Mouse (Mus musculus) c-Kit-positive CD71-negative TER-119-negative erythroid progenitor cells, embryonic 14.5 days (primary cell): Measurements from ENCODE around the gene Nol3.

ENCODE experiments used
- DNase-seq: peaks from one replicate; pipeline ENCODE4 v3.0.0-alpha.2; 2013; ENCODE audit warnings: low read depth

Gene Nol3

DNA sequence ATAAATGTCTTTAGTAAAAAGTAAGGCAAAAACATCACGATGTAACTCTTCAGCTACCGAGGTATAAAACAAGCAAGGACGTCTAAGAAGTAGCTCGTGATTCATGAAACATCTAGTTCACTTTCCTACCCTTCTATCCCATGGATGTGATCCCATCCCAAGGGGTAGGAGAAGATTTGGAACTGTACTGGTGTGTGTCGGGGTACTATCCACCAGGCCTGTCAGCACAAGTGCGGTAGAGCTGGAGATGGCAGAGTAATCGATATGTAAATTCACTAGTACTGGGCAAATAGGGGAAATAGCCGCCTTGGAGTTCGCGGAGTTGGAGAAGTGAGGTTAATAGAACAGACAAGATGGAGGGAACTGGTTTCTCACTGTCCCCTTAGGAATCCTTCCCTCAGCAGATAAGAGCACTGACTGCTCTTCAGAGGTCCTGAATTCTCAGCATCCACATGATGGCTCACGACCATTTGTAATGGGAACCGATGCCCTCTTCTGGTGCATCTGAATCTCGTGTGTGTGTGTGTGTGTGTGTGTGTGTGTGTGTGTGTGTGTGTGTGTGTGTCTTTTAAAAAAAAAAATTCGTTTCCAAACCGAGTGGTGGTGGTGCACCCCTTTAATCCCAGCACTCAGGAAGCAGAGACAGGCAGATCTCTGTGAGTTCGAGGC is 12.6 kb upstream of the Nol3 start:
- no peak for DNase-seq

DNA sequence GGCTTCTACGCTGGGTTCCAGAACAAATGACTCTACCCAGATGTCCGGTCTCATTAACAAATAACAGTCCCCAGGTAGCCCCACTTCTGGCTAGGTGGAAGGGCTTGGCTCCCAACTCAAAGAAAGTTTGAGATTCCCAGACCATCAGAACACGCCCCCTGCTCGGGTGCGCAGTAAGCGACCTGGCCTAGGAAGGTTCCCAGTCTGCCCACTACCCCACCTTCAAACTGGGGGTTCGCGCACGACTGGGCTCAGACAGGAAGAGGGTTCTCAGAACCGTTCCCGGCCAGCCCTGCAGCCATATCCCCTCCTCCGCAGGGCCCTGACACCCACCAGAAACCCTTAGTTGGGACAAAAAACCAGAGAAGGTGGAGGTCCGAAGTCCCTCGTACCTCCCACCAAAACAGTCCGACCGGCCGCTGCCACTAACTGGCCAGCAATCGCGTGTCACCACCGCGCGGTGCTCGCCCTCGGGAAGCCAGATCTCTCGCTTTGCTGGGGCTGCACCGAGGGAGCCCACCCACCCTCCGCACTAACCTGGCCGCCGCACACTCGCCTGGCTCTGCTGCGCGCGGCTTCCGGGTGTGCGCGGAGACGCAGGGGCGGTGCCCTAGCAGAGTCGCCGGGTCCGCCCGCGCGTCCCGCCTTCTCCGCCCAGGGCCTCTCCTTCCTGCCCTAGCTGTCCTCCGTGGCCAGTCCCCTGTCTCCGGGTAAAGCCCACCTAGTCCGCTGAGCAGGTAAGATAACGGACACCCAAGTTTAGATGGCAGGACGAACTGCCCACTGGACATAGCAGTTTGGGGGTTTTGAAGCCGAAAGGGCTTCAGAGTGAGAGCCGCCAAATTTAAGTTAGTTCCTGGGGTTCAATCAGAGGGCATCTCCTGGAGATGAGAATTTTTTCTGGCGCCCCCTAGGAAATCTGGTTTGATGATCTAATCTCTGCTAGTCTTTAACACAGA is 11.6 kb upstream of the Nol3 start, which contains the start of the genes Tradd and Fbxl8:
Tradd (minus strand) TSS at position 586 of the 959 bp plus-strand sequence.
Fbxl8 (plus strand) TSS at position 625 of the 959 bp plus-strand sequence.
- no peak for DNase-seq

DNA sequence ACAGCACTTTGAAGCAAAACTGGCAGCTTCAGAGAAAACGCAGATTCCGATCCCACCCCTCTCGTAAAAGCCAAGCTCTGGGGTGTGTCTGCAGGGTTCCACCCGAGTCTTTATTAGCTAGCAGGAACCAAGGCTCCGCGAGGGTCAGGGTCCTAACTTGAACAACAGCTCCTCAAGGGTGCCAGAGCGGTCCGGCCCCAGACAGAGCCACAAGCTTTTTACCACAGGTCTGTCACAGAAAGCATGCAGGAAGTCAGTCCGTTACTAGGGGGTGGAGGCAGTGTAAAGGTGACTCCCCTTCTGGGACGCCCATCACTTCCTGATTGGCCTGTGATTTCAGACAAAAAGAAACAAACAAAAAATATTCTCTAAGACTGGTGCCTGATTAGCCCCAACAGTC is 10.8 kb upstream of the Nol3 start:
- no peak for DNase-seq

DNA sequence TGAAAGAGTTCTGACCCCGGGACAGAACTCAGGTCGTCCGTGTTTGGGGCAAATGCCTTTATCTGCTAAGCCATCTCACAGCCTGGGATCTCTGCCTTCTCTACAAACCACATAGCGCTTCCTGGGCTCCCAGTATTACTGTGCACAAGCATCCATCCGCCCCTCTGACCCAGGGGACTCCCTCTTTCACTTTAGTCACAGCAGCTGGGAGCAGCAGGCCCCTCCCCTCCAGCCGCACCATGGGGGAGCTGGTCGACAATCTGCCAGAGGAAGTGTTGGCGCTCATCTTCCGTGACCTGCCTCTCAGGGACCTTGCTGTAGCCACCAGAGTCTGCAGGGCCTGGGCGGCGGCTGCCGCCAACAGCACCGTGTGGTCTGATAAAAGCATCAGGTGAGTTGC is 9.2 kb upstream of the Nol3 start:
- no peak for DNase-seq

DNA sequence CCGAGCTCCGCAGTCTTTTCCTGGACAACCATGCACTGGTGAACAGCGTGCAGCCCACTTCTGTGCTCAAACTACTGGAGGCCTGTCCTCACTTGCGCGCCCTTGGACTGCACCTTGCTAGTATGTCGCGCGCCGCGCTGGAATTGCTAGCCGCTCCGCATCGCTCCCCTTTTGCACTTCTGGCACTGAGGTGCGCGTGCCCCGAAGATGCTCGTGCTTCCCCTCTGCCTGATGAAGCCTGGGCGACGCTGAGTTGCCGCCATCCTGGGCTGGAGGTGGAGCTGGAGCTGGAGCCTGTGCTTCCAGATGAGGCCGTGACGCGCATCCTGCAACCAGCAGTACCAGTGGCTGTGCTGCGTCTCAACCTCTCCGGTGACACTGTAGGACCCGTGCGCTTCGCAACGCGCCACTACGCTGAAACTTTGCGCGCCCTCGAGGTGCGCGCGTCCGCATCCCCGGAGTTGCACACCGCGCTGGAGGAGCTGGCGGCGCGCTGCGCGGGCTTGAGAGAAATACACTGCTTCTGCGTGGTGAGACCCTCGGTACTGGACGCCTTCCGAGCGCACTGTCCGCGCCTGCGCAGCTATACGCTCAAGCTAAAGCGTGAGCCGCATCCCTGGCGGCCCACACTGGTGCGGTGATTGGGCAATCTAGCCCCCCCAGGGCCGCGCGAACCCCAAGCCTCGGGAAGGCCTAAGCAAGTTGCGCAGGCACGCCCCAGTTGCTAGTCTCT is 7.4 kb upstream of the Nol3 start:
- DNase-seq = no peak

DNA sequence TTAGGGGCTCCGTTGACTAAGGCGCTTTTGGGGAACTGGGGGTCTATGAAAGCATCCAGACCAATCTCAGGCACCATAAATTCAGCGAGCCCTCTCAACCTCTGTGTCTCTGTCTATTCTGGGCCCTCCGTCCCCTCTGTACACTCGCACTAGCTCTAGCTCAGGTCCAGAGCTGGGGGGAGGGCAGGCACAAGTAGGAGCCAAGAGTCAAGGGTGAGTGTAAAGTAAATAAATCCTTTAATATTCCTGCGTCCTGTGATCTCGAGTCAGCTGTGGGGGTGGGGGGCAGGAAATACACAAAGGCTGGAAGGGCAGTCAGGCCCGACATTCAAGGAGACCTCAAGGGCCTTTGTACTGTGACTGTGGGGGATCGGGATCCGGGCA is 6.9 kb upstream of the Nol3 start:
- no peak for DNase-seq

DNA sequence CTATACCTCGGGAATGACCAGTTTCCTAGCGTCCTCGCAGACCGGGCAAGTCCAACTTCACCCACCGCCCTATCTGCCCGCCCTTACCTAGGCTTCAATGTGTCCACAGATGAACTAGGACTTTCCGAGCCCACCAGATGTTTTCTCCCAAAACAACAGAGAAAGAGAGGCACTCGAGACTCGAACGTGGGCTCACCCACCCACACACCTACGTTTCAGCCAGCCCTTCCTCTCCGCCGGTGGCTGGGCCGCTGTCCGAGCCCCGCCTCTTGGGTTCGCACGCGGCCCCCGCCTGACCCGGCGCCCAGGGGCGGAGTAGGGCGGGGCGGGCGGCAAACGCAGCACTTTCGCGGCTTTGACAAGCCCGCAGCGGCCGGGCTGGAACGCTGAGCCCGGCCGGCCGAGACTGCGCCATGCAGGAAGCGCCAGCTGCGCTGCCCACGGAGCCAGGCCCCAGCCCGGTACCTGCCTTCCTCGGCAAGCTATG is 6.4 kb upstream of the Nol3 start, which contains the start of gene Hsf4:
Hsf4 (plus strand) TSS at position 341 of the 487 bp plus-strand sequence.
- no peak for DNase-seq

DNA sequence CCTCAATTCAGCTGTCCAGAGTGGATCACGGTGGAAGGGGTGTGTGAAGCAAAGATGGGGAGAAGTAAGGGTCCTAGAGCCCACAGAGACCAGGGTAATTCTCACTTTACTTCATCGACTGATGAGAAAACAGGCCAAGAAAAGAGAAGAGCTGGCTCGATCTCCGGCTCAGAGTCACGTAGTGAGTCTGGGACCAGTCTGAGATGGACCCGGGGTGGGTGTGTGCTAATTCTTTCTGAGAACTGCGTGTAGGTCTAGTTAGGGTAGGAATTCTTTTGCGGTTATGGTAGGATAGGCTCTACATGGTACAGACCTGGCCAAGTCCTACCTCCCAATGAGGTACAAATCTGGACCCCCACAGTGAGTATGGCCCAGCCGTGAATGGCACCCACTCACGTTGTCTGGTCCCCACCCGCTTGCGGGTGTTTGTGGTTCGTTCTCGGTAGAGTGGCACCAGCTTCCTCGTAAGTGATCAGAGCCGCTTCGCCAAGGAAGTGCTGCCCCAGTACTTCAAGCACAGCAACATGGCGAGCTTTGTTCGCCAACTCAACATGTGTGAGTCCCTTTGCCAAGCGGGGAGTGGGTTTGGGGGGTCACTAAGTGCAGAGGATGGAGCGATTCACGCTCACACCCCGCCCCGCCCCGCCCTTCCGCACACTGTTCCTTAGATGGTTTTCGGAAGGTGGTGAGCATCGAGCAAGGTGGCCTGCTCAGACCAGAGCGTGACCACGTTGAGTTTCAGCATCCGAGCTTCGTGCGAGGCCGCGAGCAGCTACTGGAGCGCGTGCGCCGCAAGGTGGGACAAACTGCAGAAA is 5.6 kb upstream of the Nol3 start:
- DNase-seq = no peak

DNA sequence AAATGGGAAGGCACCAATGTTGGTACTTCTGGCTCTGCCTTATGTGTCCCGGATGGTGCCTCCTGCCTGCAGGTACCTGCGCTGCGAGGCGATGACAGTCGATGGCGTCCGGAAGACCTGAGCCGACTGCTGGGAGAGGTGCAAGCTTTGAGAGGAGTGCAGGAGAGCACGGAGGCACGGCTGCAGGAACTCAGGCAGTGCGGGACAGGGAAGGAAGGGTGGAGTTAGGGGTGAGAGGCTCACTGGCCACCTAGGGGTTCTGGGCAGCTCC is 5.1 kb upstream of the Nol3 start:
- DNase-seq = no peak

DNA sequence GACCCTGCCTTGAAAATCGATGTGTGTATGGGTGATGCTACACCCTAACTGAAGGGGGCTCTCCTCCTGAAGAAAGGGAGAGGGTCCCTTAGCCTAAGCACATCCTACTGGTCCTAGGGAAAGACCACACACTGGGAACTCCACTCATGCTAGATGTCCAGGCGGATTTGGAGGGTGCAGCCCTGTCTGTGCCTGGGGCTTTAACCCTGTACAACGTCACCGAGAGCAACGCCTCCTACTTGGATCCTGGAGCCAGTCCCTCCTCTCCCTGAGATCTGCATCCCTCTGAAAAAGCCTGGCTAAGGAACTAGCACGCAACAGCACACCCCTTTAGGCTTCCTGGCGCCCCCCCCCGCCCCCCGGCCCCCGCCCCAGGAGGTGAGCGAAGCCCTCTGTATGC is 553 bp upstream of the Nol3 start:
- no peak for DNase-seq

DNA sequence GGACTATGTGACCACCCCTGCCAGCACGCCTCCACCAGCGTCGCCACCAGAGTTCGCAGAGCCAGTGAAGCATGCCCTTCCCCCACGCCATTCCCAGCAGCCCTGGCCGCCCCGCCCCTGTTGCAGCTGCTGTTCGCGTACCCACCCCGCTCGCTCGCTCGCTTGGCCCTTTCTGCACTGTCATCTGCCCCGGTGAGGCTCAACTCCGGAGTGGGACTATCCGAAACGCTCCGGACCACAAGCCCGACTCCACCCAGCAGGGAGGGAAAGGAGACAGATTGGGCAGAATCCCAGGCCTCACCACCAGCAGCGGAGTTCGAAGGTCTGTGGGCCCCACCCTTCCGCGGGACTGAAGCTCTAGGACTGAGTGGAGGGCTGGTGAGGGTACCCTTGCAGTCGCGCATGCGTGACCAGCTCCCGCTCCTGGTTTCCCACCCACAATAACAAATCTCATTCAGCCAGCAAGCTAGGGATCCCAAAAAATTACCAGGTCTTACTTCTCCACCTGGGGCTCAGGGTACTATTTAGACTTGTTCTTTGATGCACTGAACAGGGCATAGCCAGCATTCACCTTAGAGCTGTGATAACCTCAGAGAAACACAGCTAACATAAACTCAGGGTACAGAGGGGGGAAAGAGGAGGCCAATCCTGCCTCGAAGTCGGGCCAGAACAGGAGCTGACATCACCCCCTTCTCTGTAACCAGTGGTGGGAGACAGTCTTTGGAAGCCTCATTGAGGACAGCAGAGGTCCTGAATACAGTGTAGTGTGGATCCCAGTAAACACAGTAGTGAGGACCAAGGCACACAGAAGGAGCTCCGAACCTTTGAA is 566 bp downstream of the Nol3 start:
- no peak for DNase-seq

DNA sequence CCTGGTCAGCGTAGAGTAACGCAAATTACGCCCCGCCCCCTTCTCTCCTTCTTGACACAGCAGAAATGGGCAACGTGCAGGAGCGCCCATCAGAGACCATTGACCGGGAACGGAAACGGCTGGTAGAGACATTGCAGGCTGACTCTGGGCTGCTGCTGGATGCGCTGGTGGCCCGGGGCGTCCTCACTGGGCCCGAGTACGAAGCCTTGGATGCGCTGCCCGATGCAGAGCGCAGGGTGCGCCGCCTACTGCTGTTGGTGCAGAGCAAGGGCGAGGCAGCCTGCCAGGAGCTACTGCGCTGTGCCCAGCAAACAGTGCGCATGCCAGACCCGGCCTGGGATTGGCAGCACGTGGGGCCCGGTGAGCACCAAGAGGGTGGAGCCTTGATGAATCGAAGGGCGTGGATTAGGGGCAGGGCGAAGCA is 3.0 kb downstream of the Nol3 start:
- no peak for DNase-seq

DNA sequence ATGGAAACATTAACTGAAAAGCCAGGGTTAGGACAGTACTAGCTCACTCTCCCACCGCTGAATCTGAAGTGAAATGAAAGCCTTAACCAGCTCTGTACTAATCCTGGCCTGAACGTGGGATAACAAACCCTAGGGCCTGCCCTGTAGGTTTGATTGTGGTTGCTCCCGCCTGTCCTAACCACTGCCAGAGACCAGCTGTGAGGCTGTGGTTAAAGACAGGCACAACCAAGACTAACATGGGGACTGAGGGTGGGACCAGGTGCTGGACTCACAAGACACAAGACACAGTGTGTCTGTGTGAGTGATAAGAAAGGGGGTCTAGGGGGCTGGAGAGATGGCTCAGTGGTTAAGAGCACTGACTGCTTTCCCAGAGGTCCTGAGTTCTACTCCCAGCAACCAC is 4.6 kb downstream of the Nol3 start:
- DNase-seq = no peak

DNA sequence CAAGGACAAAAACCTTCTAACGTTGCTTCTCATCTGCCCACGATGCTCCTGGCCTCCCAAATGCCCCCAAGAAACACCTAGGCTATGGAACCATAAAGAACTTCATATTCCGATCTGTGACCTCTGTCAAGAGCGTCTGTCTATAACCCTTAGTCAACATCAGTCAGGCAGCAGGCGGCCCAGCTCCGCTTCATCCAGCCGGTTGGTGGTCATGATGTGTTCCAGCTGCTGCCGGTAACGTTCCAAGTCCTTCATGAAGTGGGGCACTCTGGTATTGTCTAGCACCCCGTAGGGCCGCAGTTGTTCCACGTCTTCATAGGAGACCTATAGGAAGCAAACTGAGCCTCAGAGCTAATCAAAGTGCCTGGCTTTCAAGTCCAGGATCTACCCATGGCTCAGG is 5.9 kb downstream of the Nol3 start:
- DNase-seq = no peak

DNA sequence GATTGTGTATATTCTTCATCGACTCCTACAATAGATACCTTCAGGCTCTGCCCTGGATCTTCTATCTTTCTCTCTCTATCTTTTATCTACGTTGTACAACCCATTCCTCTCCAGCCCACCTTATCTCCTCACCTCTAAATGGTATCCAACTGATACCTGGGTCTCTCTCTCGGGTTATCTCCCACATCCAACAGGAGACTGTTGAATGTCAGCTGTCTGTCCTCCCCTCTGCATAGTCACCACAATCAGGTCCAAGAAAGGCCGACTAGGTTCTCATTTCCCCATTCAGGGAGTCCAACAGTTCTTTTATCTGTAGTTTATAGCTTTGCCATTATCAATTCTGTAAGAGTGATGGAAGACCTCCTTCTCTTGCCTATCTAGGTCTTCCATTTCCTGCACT is 6.3 kb downstream of the Nol3 start:
- DNase-seq = no peak

DNA sequence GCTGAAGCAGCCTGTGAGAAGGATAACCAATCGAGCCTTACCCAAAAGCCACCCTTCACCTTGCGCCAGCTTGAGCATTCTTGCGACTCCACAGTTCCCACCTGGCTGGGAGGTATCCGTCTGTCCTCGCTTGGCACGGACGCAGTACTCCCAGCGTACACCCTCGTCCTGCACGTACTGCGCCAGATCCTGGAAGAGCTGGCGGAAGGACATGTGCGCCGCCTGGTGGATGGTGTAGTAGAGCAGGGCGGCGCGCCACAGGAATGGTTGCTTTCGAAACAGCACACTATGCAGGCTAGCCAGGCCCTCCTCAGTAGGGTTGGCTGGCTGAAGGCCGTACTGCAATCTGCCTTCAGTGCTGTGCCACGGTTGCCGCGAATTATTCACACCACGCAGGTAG is 7.1 kb downstream of the Nol3 start:
- DNase-seq = no peak

DNA sequence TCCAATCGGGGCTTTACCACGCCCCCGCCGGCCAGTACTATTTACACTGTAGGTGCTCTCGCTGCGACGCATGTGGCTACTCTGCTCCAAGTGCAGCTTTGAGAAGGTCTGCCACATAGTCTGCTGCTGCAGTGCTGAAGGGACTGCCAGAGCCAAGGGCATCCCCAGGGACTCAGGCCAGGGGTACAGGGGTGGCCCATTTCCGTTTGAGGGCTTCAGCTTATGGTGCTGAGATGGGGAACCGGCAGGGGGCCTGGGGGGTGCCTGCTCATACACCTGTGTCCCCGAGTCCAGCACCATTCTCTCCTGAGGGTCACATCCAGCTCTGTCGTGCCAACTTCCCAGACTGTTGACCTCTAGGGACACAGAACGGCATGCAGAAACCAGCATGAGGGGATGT is 9.6 kb downstream of the Nol3 start:
- DNase-seq = no peak

DNA sequence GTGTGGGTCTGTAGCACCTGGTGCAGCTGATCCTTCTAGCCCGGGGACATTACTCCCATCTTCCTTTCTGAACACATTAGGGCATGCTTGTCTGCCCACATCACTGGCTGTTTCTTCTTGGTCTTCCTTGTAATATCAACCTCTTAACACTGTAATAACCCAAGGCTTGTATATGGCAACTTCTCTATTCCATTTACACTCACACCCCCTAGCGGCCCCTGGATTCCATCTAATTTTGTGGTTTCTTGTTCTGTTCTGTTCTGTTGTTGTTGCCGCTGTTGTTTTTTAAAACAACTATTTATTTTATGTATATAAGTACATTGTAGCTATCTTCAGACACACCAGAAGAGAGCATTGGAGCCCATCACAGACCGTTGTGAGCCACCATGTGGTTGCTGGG is 11.0 kb downstream of the Nol3 start:
- no peak for DNase-seq

DNA sequence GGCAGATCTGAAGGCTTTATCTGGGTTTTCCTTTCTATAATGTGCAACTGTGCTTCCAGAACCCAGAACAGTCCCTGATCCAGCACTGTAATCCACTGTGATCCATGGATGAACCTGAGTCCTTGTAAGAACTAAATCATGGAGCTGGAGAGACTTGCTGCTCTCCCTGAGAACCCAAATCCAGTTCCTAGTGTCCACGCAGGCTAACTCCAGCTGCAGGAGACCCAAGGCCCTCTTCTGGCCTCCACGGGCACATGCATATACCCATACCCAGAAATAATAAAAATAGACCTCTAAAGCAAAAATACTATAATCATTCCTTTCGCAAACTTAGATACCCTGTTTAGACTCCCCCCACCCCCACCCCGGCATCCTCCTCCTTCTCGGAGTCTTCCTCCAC is 12.3 kb downstream of the Nol3 start:
- DNase-seq = no peak

DNA sequence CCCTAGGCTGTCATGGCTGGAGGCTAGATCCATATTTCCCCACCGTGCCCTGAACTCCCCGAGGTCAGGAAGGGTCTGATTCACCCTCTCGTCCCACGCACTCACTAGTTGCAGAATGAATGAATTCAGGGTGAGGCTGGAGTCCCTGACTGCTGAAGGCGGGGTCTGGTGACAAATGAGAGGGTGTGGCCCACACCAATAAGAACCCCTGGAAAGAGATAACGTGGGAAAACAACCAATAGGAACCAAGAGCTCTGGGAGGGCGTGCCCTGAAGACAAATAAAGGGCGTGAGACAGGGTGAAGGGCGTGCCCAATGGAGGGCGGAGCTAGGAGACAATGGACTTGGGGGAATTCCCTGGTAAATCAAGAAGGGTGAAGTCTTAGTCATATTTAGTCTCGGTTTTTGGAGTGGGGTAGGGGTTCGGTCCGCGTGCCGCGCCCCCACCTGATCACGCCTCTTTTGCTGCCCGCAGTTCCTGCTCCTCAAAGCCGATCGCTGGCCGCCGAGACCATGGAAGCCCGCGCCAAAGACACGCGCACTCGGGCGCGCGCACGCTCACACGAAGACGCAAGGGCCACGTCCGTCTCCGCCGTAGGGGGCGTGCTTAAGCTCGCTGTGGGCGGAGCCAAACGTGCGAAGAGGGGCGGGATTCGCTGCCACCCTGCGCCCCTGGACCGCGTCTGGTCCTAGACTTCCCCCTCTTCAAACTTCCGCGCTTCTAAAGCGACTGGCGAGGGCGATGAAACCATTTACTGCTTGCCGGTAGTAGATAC is 13.2 kb downstream of the Nol3 start:
- DNase-seq = peak; percentile 96
